Mouse (Mus musculus): Measurements from ENCODE around the gene Gm5142. TPM values are rescaled to one million over a fixed set of nuclear protein-coding genes. Genes with fewer than 3 reads are reported as not detected.

Gm5142 gene
- polyA plus RNA-seq (2011; ENCODE audit: insufficient read depth, insufficient read length, low replicate concordance, missing spikeins) = not detected in 2 replicates

DNA sequence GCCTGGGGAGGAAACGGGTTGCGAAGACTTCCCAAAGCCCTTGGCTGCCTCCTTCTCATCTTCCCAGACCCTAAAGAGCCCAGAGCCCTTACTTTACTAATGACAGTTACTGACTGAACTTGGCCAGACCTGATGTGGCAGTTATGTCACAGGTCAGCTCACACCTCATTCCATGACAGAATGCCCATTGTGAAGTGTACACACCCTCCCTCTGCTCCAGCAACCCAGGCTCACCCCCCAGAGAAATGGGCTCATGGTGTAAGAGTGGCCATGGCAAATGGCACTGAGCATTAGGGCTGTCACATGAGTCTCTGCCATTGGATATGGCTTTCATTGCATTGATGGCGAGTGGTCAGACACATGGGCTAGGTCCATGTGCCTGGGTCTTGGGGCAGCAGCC is at the start of gene Gm5142:
Gene Gm5142, minus strand, starts transcription at position 101 of the 400 bp plus-strand sequence.
- Histone ChIP-seq H3K4me3 (replicated peaks; ENCODE audit: control insufficient read depth, low read depth, low read length) (no peak within 1 kb of the TSS), H3K4me1 (ENCODE audit: control insufficient read depth, insufficient read depth, low read length) (no peaks in the 10 kb centered on the region), H3K27ac (ENCODE audit: control insufficient read depth, insufficient read depth, low read depth, low read length, poor library complexity) (no peak within 1 kb of the TSS)
- TF ChIP-seq CTCF (IDR thresholded peaks at IDR 0.05; ENCODE audit: control insufficient read depth, insufficient read depth, low read length) = no peak
- no peak for TF ChIP-seq POLR2A (IDR thresholded peaks at IDR 0.05; ENCODE audit: borderline replicate concordance, control insufficient read depth, low read depth, low read length)
- WGBS = 85% methylated on average over 3 of the region's 3 CpGs

DNA sequence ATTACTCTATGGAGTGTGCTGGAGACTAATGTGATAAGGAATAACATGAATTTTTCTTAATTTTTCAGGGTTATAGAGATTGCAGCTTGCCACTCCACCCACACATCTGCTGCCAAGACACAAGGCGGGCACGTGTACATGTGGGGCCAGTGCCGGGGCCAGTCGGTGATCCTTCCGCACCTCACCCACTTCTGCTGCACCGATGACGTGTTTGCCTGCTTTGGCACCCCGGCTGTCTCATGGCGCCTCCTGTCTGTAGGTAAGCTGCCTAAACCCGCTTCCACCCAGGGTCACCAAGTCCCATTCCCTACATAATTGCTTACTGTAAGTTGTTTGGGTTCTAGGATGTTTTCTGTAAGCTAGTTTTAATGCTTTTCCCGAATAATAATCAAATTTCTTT is 47.7 kb upstream of the Gm5142 start:
- Histone ChIP-seq H3K4me1 (ENCODE audit: control insufficient read depth, insufficient read depth, low read length) (no peaks in the 10 kb centered on the region), H3K27ac (ENCODE audit: control insufficient read depth, insufficient read depth, low read depth, low read length, poor library complexity) (no peak overlapping the region), H3K4me3 (replicated peaks; ENCODE audit: control insufficient read depth, low read depth, low read length) (no peak overlapping the region)
- TF ChIP-seq CTCF (IDR thresholded peaks at IDR 0.05; ENCODE audit: control insufficient read depth, insufficient read depth, low read length) (no peak), POLR2A (IDR thresholded peaks at IDR 0.05; ENCODE audit: borderline replicate concordance, control insufficient read depth, low read depth, low read length) (no peak)
- 93% methylated on average over 11 of the region's 11 CpGs for WGBS

DNA sequence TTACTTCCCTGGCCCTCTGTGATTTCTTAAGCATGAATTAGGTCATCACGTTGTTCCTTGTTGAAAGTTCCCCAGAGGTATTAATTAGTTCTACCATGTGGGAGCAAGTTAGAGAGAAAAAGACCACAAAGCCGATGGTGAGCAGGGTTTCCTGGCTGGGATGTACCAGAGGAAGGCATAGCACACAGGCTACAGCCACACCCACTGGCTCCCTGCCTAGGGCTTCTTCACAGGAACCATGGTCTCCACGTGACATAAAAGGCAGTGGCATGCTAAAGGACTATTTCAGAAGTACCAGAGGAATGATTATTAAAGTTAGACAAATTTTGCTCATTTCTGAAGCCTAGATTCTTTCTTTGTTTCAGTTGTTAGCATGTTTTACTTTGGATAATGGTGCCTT is 40.7 kb upstream of the Gm5142 start:
- Histone ChIP-seq H3K4me3 (replicated peaks; ENCODE audit: control insufficient read depth, low read depth, low read length) (no peak overlapping the region), H3K4me1 (ENCODE audit: control insufficient read depth, insufficient read depth, low read length) (no peaks in the 10 kb centered on the region), H3K27ac (ENCODE audit: control insufficient read depth, insufficient read depth, low read depth, low read length, poor library complexity) (no peak overlapping the region)
- WGBS = 30% methylated on average over 3 of the region's 3 CpGs
- TF ChIP-seq POLR2A (IDR thresholded peaks at IDR 0.05; ENCODE audit: borderline replicate concordance, control insufficient read depth, low read depth, low read length) (no peak), CTCF (IDR thresholded peaks at IDR 0.05; ENCODE audit: control insufficient read depth, insufficient read depth, low read length) (no peak)

DNA sequence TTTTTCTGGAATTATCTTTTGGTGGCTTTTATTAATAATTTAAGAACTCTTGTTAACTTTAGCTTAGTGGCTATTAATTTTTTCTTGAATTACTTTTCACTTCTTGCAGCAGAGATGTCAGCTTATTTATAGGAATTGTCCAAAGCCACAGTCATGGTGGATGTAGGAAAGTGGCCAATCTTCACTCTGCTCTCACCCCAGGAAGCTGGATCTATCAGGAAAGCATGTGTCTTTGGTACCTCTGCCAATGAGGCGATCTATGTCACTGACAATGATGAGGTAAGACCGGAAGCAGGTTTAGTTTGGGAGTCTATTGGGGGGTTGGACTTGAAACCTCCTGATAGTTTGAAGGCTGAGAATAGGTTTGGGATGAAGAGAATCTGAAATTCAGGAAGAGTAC is 31.3 kb upstream of the Gm5142 start:
- TF ChIP-seq POLR2A (IDR thresholded peaks at IDR 0.05; ENCODE audit: borderline replicate concordance, control insufficient read depth, low read depth, low read length) (no peak), CTCF (IDR thresholded peaks at IDR 0.05; ENCODE audit: control insufficient read depth, insufficient read depth, low read length) (no peak)
- 94% methylated on average over 2 of the region's 2 CpGs for WGBS

DNA sequence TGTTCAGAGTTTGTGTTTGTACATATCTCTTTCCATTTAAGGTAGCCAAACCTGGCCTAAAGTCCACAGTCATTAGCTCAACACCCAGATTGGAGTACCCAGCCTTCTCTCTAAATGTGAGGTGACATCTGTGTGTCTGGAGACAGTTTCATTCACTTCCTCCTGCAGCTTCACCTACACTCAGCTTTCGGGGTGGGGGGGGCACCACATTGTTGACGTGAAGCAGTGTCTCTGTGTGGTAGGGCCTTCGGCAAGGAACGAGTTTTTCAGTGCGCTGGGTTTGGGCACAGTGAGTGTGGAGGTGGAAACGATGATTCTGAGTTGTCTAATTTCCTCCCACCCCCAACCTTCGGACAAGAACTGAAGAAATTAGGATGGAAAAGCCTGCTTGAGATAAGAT is 30.5 kb upstream of the Gm5142 start:
- H3K27ac ChIP-seq (ENCODE audit: control insufficient read depth, insufficient read depth, low read depth, low read length, poor library complexity) = no peak overlapping the region
- no peak overlapping the region for H3K4me3 ChIP-seq (replicated peaks; ENCODE audit: control insufficient read depth, low read depth, low read length)
- H3K4me1 ChIP-seq (ENCODE audit: control insufficient read depth, insufficient read depth, low read length) = no peaks in the 10 kb centered on the region
- 84% methylated on average over 7 of the region's 7 CpGs for WGBS
- TF ChIP-seq CTCF (IDR thresholded peaks at IDR 0.05; ENCODE audit: control insufficient read depth, insufficient read depth, low read length) (no peak), POLR2A (IDR thresholded peaks at IDR 0.05; ENCODE audit: borderline replicate concordance, control insufficient read depth, low read depth, low read length) (no peak)

More for the DNA sequence above, 31.3 kb upstream of the Gm5142 start:
- H3K27ac ChIP-seq (ENCODE audit: control insufficient read depth, insufficient read depth, low read depth, low read length, poor library complexity) = no peak overlapping the region
- no peaks in the 10 kb centered on the region for H3K4me1 ChIP-seq (ENCODE audit: control insufficient read depth, insufficient read depth, low read length)
- no peak overlapping the region for H3K4me3 ChIP-seq (replicated peaks; ENCODE audit: control insufficient read depth, low read depth, low read length)

DNA sequence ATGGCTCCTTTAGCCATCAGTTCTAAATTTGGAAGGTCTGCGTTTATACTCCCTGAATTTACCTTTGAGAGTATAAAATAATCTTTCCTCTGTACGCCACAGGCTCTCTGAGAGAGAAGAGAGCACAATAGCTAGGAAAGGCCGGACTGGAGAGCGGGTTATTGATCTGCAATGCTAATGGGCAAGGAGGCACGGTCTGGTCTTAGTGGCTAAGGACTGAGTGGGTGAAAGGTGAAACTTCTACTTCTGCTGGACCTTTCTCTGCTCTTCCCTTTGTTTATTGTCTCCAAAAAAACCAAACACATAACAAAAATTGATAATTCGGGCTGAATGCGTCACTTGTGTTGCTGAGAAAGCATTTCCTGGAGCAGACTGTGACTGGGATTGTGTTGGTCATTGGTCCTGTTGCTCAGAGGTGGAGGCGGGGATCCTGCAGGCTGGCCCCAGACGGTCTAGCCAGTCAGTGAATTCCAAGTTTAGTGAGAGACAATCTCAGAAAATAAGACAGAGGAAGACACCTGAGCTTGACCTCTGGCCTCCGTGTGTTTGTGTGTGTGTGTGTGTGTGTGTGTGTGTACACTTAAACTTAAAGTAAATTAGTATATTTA is 27.5 kb upstream of the Gm5142 start:
- H3K4me1 ChIP-seq (ENCODE audit: control insufficient read depth, insufficient read depth, low read length) = no peaks in the 10 kb centered on the region
- no peak overlapping the region for H3K27ac ChIP-seq (ENCODE audit: control insufficient read depth, insufficient read depth, low read depth, low read length, poor library complexity)
- H3K4me3 ChIP-seq (replicated peaks; ENCODE audit: control insufficient read depth, low read depth, low read length) = no peak overlapping the region
- WGBS = 89% methylated on average over 10 of the region's 10 CpGs
- no peak for TF ChIP-seq CTCF (IDR thresholded peaks at IDR 0.05; ENCODE audit: control insufficient read depth, insufficient read depth, low read length)
- no peak for TF ChIP-seq POLR2A (IDR thresholded peaks at IDR 0.05; ENCODE audit: borderline replicate concordance, control insufficient read depth, low read depth, low read length)

DNA sequence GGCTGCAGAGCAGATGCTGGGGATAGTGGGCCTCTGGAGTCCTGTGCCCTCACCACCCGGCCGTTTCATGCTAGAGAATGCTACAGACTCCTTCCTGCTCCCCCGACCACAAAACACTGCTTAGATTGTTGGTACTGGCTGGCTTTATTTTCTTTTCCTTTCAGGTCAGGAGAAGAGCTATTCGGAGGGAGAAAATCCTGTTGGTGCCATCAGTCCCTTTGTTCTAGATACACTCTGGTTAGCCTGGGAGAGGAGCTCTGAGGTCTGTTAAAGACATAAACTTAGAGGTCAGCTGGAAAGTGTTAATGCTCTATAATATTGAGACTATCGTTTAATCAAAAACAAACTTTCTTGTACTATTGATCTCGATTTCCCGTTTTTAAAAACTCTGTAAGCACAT is 26.9 kb upstream of the Gm5142 start:
- TF ChIP-seq CTCF (IDR thresholded peaks at IDR 0.05; ENCODE audit: control insufficient read depth, insufficient read depth, low read length) (no peak), POLR2A (IDR thresholded peaks at IDR 0.05; ENCODE audit: borderline replicate concordance, control insufficient read depth, low read depth, low read length) (no peak)
- Histone ChIP-seq H3K4me1 (ENCODE audit: control insufficient read depth, insufficient read depth, low read length) (no peaks in the 10 kb centered on the region), H3K27ac (ENCODE audit: control insufficient read depth, insufficient read depth, low read depth, low read length, poor library complexity) (no peak overlapping the region), H3K4me3 (replicated peaks; ENCODE audit: control insufficient read depth, low read depth, low read length) (no peak overlapping the region)
- 71% methylated on average over 7 of the region's 7 CpGs for WGBS

DNA sequence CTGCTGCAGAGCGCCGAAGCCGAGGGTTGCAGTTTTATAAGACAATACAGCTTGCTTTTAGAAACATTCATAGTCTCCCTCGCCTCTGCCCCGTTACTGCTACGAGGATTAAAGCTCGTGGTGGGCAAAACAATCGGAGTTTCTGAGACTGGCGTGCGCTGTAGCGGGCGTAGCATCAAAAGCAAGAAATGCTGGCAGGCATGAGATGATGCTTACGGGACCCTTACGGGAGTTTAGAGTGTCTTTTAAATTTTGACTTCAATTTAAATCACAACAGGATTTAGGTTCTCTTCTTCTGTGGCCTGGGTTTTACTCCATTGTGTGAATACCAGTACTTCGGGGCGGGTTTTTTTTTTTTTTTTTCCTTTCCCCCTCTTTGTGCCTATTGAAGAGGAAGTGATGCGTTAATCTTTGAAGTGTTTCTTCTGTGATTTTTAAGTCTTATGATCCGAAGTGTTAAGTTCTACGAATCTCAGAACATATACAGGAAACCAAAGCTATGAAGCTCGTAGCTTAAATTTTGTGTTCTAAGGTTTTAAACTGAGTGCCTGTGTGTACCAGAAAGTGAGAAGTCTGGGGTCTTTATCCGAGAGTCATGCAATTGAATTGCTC is 23.2 kb upstream of the Gm5142 start:
- Histone ChIP-seq H3K4me1 (ENCODE audit: control insufficient read depth, insufficient read depth, low read length) (no peaks in the 10 kb centered on the region), H3K27ac (ENCODE audit: control insufficient read depth, insufficient read depth, low read depth, low read length, poor library complexity) (peak overlapping the region; percentile 88), H3K4me3 (replicated peaks; ENCODE audit: control insufficient read depth, low read depth, low read length) (peak overlapping the region; percentile 81)
- WGBS = 4% methylated on average over 21 of the region's 21 CpGs
- TF ChIP-seq CTCF (IDR thresholded peaks at IDR 0.05; ENCODE audit: control insufficient read depth, insufficient read depth, low read length) = no peak
- TF ChIP-seq POLR2A (IDR thresholded peaks at IDR 0.05; ENCODE audit: borderline replicate concordance, control insufficient read depth, low read depth, low read length) = no peak
